Mouse (Mus musculus) layer of hippocampus, postnatal 14 days (tissue): ENCODE measurements around the gene Coro2a. TPM values are rescaled to one million over a fixed set of nuclear protein-coding genes. Genes with fewer than 3 reads are reported as not detected.
"Not testable (repeated sequence)": the region's sequence is repeated elsewhere in the genome, so short reads cannot be mapped to it uniquely, and the experiment has no call there.

Experiments
- DNase-seq, 2 experiments: peaks; one replicate each; pipeline ENCODE4 v3.0.0; 2021 to 2022; ENCODE audit warnings: low spot score in 2 of 2, mixed read lengths in 1 of 2
- total RNA-seq, 2 experiments: library from RNA; stranded (reverse); gene quantifications; 2 replicates each; pipeline ENCODE4 v1.2.3; 2021

Gene Coro2a
- total RNA-seq, 2 experiments from 2014 or later = 27.9 to 30.5 TPM

- DNase-seq = no peak
Observed at GRCm38 (mm10) chr4:46614641-46615040, 12.6 kb upstream of the Coro2a start.

- no peak for DNase-seq
Observed at GRCm38 (mm10) chr4:46613618-46614017, 11.6 kb upstream of the Coro2a start.

- DNase-seq = peak; percentile 86 to 93
Observed at GRCm38 (mm10) chr4:46611181-46611580, 9.2 kb upstream of the Coro2a start.

GRCm38 (mm10) chr4:46607601-46608000 lies 5.6 kb upstream of the Coro2a start:
- DNase-seq = no peak

- DNase-seq = no peak
Observed at GRCm38 (mm10) chr4:46605451-46605850, 3.4 kb upstream of the Coro2a start.

GRCm38 (mm10) chr4:46602704-46603103 lies 702 bp upstream of the Coro2a start:
- DNase-seq = no peak

GRCm38 (mm10) chr4:46601258-46601843 lies 651 bp downstream of the Coro2a start:
- peak in 1 of 2 experiments; percentile 35 for DNase-seq

- DNase-seq = no peak
Observed at GRCm38 (mm10) chr4:46600473-46601257, 1.3 kb downstream of the Coro2a start.

GRCm38 (mm10) chr4:46599609-46600008 lies 2.4 kb downstream of the Coro2a start:
- DNase-seq = not testable (repeated sequence)

GRCm38 (mm10) chr4:46598981-46599380 lies 3.0 kb downstream of the Coro2a start:
- no peak for DNase-seq

- no peak for DNase-seq
Observed at GRCm38 (mm10) chr4:46598111-46598510, 3.9 kb downstream of the Coro2a start.

GRCm38 (mm10) chr4:46597286-46597961 lies 4.6 kb downstream of the Coro2a start:
- DNase-seq = no peak

GRCm38 (mm10) chr4:46596398-46596797 lies 5.6 kb downstream of the Coro2a start:
- no peak for DNase-seq

- DNase-seq = no peak
Observed at GRCm38 (mm10) chr4:46594131-46594530, 7.9 kb downstream of the Coro2a start.

- DNase-seq = no peak
Observed at GRCm38 (mm10) chr4:46593472-46593871, 8.5 kb downstream of the Coro2a start.

GRCm38 (mm10) chr4:46591833-46592520 lies 10.0 kb downstream of the Coro2a start:
- no peak for DNase-seq

- DNase-seq = no peak
Observed at GRCm38 (mm10) chr4:46590810-46591209, 11.2 kb downstream of the Coro2a start.

GRCm38 (mm10) chr4:46589946-46590684 lies 11.9 kb downstream of the Coro2a start:
- DNase-seq = no peak

GRCm38 (mm10) chr4:46589151-46589550 lies 12.9 kb downstream of the Coro2a start:
- no peak for DNase-seq

GRCm38 (mm10) chr4:46586473-46586872 lies 15.5 kb downstream of the Coro2a start:
- no peak for DNase-seq

GRCm38 (mm10) chr4:46585811-46586190 lies 16.2 kb downstream of the Coro2a start:
- no peak for DNase-seq
